Mouse (Mus musculus) liver, embryonic 14.5 days (tissue): ENCODE results near the gene Atxn10.

Experiments used
- CTCF ChIP-seq: IDR thresholded peaks from 2 replicates; pipeline ENCODE4 v1.5.1; 2016; ENCODE audit warnings: antibody characterized with exemption, low read depth, control low read depth
- EP300 ChIP-seq: IDR thresholded peaks from 2 replicates; pipeline ENCODE4 v1.6.1; 2016; ENCODE audit warnings: antibody characterized with exemption, low read depth

DNA sequence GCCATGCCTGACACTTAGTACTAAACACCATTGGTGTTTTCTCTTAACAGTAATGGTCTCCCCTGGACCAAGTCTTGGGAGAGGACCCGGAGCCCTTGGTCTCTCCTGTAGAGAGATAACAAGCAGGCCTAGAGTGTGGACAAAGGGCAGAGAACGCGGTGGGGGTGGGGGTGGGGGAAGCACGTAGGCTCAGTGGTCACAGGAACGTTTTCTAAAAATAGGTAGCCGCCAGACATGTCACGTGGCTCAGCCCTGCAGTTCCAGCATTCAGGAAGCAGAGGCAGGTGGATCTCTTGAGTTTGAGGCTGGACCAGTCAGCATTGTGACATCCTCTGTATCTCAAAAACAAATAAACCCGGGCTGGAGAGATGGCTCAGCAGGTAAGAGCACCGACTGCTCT, 1.2 kb downstream of the Atxn10 start:
- TF ChIP-seq EP300 (no peak), CTCF (no peak)
